Mouse (Mus musculus) forebrain, embryonic 16.5 days (tissue): ENCODE data around the gene Mrpl38. TPM values are rescaled to one million over a fixed set of nuclear protein-coding genes. Genes with fewer than 3 reads are reported as not detected.

Source experiments
- ATAC-seq: fragments of 200-750 bp; cut with Nextera tagmentation; 2 replicates; pipeline ENCODE4 v1.8.0; 2017; ENCODE audit warnings: mild to moderate bottlenecking, moderate library complexity
- H3K27ac ChIP-seq: fragments of 300-500 bp; sonication (generic); 2 replicates; pipeline ENCODE4 v1.5.1; 2014; ENCODE audit warnings: low read length, control low read depth
- H3K27me3 ChIP-seq: fragments of 300-500 bp; sonication (generic); replicated peaks from 2 replicates; pipeline ENCODE4 v1.6.1; 2014; ENCODE audit warnings: low read length; ENCODE audit not compliant: control insufficient read depth, insufficient read depth
- H3K36me3 ChIP-seq: fragments of 300-500 bp; sonication (generic); 2 replicates; pipeline ENCODE4 v1.6.1; 2014; ENCODE audit not compliant: control insufficient read depth, insufficient read depth
- H3K4me1 ChIP-seq: fragments of 300-500 bp; sonication (generic); replicated peaks from 2 replicates; pipeline ENCODE4 v1.6.1; 2014; ENCODE audit warnings: low read length; ENCODE audit not compliant: control insufficient read depth, insufficient read depth
- H3K4me2 ChIP-seq: fragments of 300-500 bp; sonication (generic); 2 replicates; pipeline ENCODE4 v1.6.1; 2014; ENCODE audit warnings: mild to moderate bottlenecking, low read length, control low read depth
- H3K4me3 ChIP-seq: fragments of 300-500 bp; sonication (generic); replicated peaks from 2 replicates; pipeline ENCODE4 v1.5.1; 2014; ENCODE audit warnings: mild to moderate bottlenecking, low read length, control low read depth
- H3K9ac ChIP-seq: fragments of 300-500 bp; sonication (generic); replicated peaks from 2 replicates; pipeline ENCODE4 v1.6.1; 2014; ENCODE audit warnings: low read depth, low read length, control low read depth
- H3K9me3 ChIP-seq: fragments of 300-500 bp; sonication (generic); 2 replicates; pipeline ENCODE4 v1.6.1; 2016; ENCODE audit warnings: low read length; ENCODE audit not compliant: control insufficient read depth
- WGBS: fragments of 180-500 bp; shearing (Covaris S2); extraction: QIAGEN DNeasy Blood & Tissue Kit; methylation state at CpG from one replicate; pipeline ENCODE4 v1.1.7; 2014; 5-methylcytosine and 5-hydroxymethylcytosine counted together
- polyA plus RNA-seq: library from polyadenylated mRNA; unstranded; fragments of >200 nt; fragmentation: Nextera tagmentation; extraction: Ambion mirVana; gene quantifications from 2 replicates; pipeline ENCODE4 v1.2.1, GENCODE M21; 2015

The Mrpl38 gene
- 65.3 and 75.2 TPM in 2 replicates for polyA plus RNA-seq

- H3K4me2 ChIP-seq, result peak within 1 kb of the TSS; percentile 61
- peak within 1 kb of the TSS; percentile 60 for H3K27ac ChIP-seq
- H3K4me1 ChIP-seq, result peaks cover 9% of the 10 kb centered on the region; the same call in 1 of the 2 replicates
- peak within 1 kb of the TSS; percentile 89 for H3K4me3 ChIP-seq
- under 1% methylated on average over 60 of the region's 60 CpGs for WGBS
- no peaks in the 10 kb centered on the region for H3K27me3 ChIP-seq
- peak within 1 kb of the TSS; percentile 85 for H3K9ac ChIP-seq
- H3K9me3 ChIP-seq, result no peaks in the 10 kb centered on the region
- H3K36me3 ChIP-seq, result peaks cover 10% of the 10 kb centered on the region; the same call in 1 of the 2 replicates
- peak; percentile 95 for ATAC-seq
Observed at GRCm38 (mm10) chr11:116138468-116139138, at the start of gene Mrpl38. Gene Mrpl38, minus strand, starts transcription at chr11:116138868.

GRCm38 (mm10) chr11:116187226-116187930 lies 48.7 kb upstream of the Mrpl38 start:
- no peak for ATAC-seq
- Histone ChIP-seq H3K4me3 (no peak overlapping the region), H3K36me3 (peaks cover 11% of the 10 kb centered on the region), H3K27me3 (no peaks in the 10 kb centered on the region), H3K27ac (no peak overlapping the region), H3K4me2 (no peak overlapping the region), H3K9me3 (no peaks in the 10 kb centered on the region), H3K4me1 (peaks cover 9% of the 10 kb centered on the region), H3K9ac (no peak overlapping the region; the same call in 1 of the 2 replicates)
- WGBS, result 37% methylated on average over 11 of the region's 11 CpGs

- H3K9me3 ChIP-seq, result no peaks in the 10 kb centered on the region
- peaks cover 9% of the 10 kb centered on the region for H3K4me1 ChIP-seq
- no peak overlapping the region for H3K27ac ChIP-seq
- H3K27me3 ChIP-seq, result no peaks in the 10 kb centered on the region
- no peak overlapping the region for H3K4me2 ChIP-seq
- 85% methylated on average over 11 of the region's 11 CpGs for WGBS
- H3K4me3 ChIP-seq, result no peak overlapping the region
- H3K9ac ChIP-seq, result no peak overlapping the region
- peaks cover 10% of the 10 kb centered on the region for H3K36me3 ChIP-seq
- no peak for ATAC-seq
Observed at GRCm38 (mm10) chr11:116186360-116186759, 47.7 kb upstream of the Mrpl38 start.

- Histone ChIP-seq H3K27me3 (no peaks in the 10 kb centered on the region), H3K36me3 (peaks cover 5% of the 10 kb centered on the region; the same call in 1 of the 2 replicates), H3K9ac (no peak overlapping the region), H3K27ac (no peak overlapping the region), H3K4me1 (peaks cover 9% of the 10 kb centered on the region), H3K9me3 (no peaks in the 10 kb centered on the region), H3K4me2 (no peak overlapping the region), H3K4me3 (no peak overlapping the region)
- WGBS, result 71% methylated on average over 3 of the region's 3 CpGs
- ATAC-seq, result no peak
Observed at GRCm38 (mm10) chr11:116185836-116186235, 47.2 kb upstream of the Mrpl38 start.

- Histone ChIP-seq H3K27me3 (no peaks in the 10 kb centered on the region), H3K4me3 (no peak overlapping the region), H3K4me1 (no peaks in the 10 kb centered on the region), H3K9ac (no peak overlapping the region), H3K4me2 (no peak overlapping the region), H3K27ac (no peak overlapping the region), H3K36me3 (peaks cover 33% of the 10 kb centered on the region), H3K9me3 (no peaks in the 10 kb centered on the region)
- no peak for ATAC-seq
- 86% methylated on average over 20 of the region's 20 CpGs for WGBS
Observed at GRCm38 (mm10) chr11:116178411-116179121, 39.9 kb upstream of the Mrpl38 start.

- no peaks in the 10 kb centered on the region for H3K9me3 ChIP-seq
- no peak overlapping the region for H3K27ac ChIP-seq
- H3K9ac ChIP-seq, result no peak overlapping the region
- peaks cover 52% of the 10 kb centered on the region for H3K36me3 ChIP-seq
- H3K27me3 ChIP-seq, result no peaks in the 10 kb centered on the region
- 83% methylated on average over 7 of the region's 7 CpGs for WGBS
- H3K4me3 ChIP-seq, result no peak overlapping the region
- no peaks in the 10 kb centered on the region for H3K4me1 ChIP-seq
- H3K4me2 ChIP-seq, result no peak overlapping the region
- no peak for ATAC-seq
Observed at GRCm38 (mm10) chr11:116176010-116176409, 37.3 kb upstream of the Mrpl38 start.

GRCm38 (mm10) chr11:116174775-116175448 lies 36.2 kb upstream of the Mrpl38 start:
- H3K27ac ChIP-seq, result no peak overlapping the region
- no peak overlapping the region for H3K4me2 ChIP-seq
- H3K9me3 ChIP-seq, result no peaks in the 10 kb centered on the region
- no peaks in the 10 kb centered on the region for H3K27me3 ChIP-seq
- H3K9ac ChIP-seq, result no peak overlapping the region
- 94% methylated on average over 22 of the region's 22 CpGs for WGBS
- H3K36me3 ChIP-seq, result peaks cover 48% of the 10 kb centered on the region
- no peaks in the 10 kb centered on the region for H3K4me1 ChIP-seq
- no peak overlapping the region for H3K4me3 ChIP-seq
- no peak for ATAC-seq

- ATAC-seq, result no peak
- Histone ChIP-seq H3K4me2 (no peak overlapping the region), H3K9ac (no peak overlapping the region), H3K36me3 (peaks cover 32% of the 10 kb centered on the region), H3K9me3 (no peaks in the 10 kb centered on the region), H3K27me3 (no peaks in the 10 kb centered on the region), H3K4me1 (peaks cover 7% of the 10 kb centered on the region), H3K27ac (peak overlapping the region; percentile 23; the same call in 1 of the 2 replicates), H3K4me3 (no peak overlapping the region)
- WGBS, result 90% methylated on average over 2 of the region's 2 CpGs
Observed at GRCm38 (mm10) chr11:116171959-116172358, 33.3 kb upstream of the Mrpl38 start.
